Mouse (Mus musculus) midbrain, embryonic 12.5 days (tissue): ENCODE results near the gene Ctsc. TPM values are rescaled to one million over a fixed set of nuclear protein-coding genes. Genes with fewer than 3 reads are reported as not detected.
A peak's percentile ranks its signal among the peaks of the same experiment; 100 is the strongest.

ENCODE experiments used
- ATAC-seq: fragments of 200-750 bp; cut with Nextera tagmentation; 2 replicates; pipeline ENCODE4 v1.8.0; 2017; ENCODE audit warnings: low read depth, moderate TSS enrichment, moderate library complexity; ENCODE audit not compliant: low FRiP score
- H3K27ac ChIP-seq: fragments of 300-500 bp; sonication (generic); replicated peaks from 2 replicates; pipeline ENCODE4 v1.5.1; 2016; ENCODE audit warnings: mild to moderate bottlenecking
- H3K27me3 ChIP-seq: fragments of 300-500 bp; sonication (generic); 2 replicates; pipeline ENCODE4 v1.6.1; 2016; ENCODE audit warnings: mild to moderate bottlenecking
- H3K36me3 ChIP-seq: fragments of 300-500 bp; sonication (generic); 2 replicates; pipeline ENCODE4 v1.6.1; 2016
- H3K4me1 ChIP-seq: fragments of 300-500 bp; sonication (generic); 2 replicates; pipeline ENCODE4 v1.6.1; 2016
- H3K4me2 ChIP-seq: fragments of 300-500 bp; sonication (generic); replicated peaks from 2 replicates; pipeline ENCODE4 v1.6.1; 2016; ENCODE audit warnings: mild to moderate bottlenecking, moderate library complexity
- H3K4me3 ChIP-seq: fragments of 300-500 bp; sonication (generic); 2 replicates; pipeline ENCODE4 v1.5.1; 2016; ENCODE audit warnings: mild to moderate bottlenecking
- H3K9ac ChIP-seq: fragments of 300-500 bp; sonication (generic); replicated peaks from 2 replicates; pipeline ENCODE4 v1.6.1; 2016; ENCODE audit warnings: mild to moderate bottlenecking, moderate library complexity
- H3K9me3 ChIP-seq: fragments of 300-500 bp; sonication (generic); 2 replicates; pipeline ENCODE4 v1.6.1; 2016; ENCODE audit warnings: mild to moderate bottlenecking
- WGBS: fragments of 180-500 bp; shearing (Covaris S2); methylation state at CpG from one replicate; pipeline ENCODE4 v1.1.7; 2016; 5-methylcytosine and 5-hydroxymethylcytosine counted together
- polyA plus RNA-seq: library from polyadenylated mRNA; unstranded; fragments of >200 nt; fragmentation: Nextera tagmentation; extraction: Ambion mirVana; gene quantifications from 2 replicates; pipeline ENCODE4 v1.2.1, GENCODE M21; 2016

Gene Ctsc
- polyA plus RNA-seq, 1 experiment from 2014 or later, result 18.5 TPM

- H3K9ac ChIP-seq, result no peak overlapping the region
- no peaks in the 10 kb centered on the region for H3K36me3 ChIP-seq
- H3K27ac ChIP-seq, result no peak overlapping the region
- H3K27me3 ChIP-seq, result no peaks in the 10 kb centered on the region
- no peak overlapping the region for H3K4me2 ChIP-seq
- no peaks in the 10 kb centered on the region for H3K4me1 ChIP-seq
- H3K9me3 ChIP-seq, result no peaks in the 10 kb centered on the region
- ATAC-seq, result no peak
- no peak overlapping the region for H3K4me3 ChIP-seq
- 66% methylated on average over 5 of the region's 5 CpGs for WGBS
Observed at GRCm38 (mm10) chr7:88264861-88265260, 13.0 kb upstream of the Ctsc start.

DNA sequence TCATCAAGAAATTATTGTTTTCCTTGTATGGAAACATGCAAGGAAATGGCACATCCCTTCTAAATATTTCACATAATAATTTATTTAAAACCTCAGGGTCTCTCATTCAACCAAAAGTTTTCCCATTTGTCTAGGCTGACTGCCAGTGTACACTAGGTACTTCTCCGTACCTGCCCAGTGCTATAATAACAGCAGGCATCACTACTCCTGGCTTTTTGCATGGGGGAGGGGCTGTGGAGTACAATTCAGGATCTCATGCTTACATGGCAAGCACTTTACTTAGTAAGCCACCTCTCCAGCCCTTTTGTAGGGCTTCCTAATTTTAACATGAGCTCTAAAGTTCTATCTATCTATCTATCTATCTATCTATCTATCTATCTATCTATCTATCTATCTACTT is 8.0 kb upstream of the Ctsc start:
- ATAC-seq, result no peak
- 90% methylated on average over 1 of the region's 1 CpGs for WGBS
- no peak overlapping the region for H3K9ac ChIP-seq
- H3K27me3 ChIP-seq, result no peaks in the 10 kb centered on the region
- H3K4me1 ChIP-seq, result no peaks in the 10 kb centered on the region
- no peaks in the 10 kb centered on the region for H3K36me3 ChIP-seq
- H3K9me3 ChIP-seq, result no peaks in the 10 kb centered on the region
- no peak overlapping the region for H3K4me2 ChIP-seq
- H3K4me3 ChIP-seq, result no peak overlapping the region
- H3K27ac ChIP-seq, result no peak overlapping the region

GRCm38 (mm10) chr7:88271531-88271930 is 6.4 kb upstream of the Ctsc start:
- Histone ChIP-seq H3K9me3 (no peaks in the 10 kb centered on the region), H3K27me3 (no peaks in the 10 kb centered on the region), H3K36me3 (no peaks in the 10 kb centered on the region), H3K4me2 (no peak overlapping the region), H3K4me3 (no peak overlapping the region), H3K9ac (no peak overlapping the region), H3K4me1 (no peaks in the 10 kb centered on the region), H3K27ac (no peak overlapping the region)
- 71% methylated on average over 2 of the region's 2 CpGs for WGBS
- no peak for ATAC-seq

DNA sequence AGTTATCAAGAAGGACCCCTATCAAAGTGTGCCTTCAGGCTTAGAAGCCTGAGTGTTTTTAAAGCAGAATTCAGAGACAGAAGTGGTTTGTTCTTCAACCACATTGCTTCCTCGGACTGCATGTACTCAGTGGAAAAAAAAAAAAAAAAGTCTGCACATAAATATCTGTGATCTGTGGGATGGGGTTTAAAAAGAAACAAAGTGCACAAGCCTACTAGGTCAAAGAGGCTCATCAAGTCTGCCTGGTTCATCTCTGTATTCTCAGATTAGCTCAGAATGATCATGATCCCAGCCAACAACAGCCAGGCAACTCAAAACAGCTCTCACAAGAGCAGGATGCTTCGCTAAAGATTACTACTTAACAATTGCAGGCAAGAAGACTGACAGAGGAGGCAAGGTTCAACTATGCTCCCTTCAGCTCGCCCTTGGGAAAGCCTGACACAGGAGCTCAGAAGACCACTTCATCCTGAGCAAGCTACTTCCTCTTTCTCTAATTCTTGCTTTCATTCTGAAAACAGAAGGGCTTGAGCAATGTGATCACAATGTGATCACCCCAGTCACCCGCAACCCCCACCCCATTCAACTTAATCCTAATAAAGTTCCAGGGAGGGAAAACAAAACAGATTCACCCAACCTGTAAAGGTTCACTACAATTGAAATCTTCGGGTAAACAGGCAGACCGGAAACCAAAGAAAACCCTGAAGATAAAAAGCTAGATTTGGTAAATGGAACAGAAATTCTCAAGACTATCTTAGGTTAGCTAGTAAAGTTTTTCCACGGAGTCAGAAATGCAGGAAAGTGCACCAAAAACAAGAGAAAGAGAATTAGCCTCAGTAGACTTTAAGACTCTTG is 745 bp upstream of the Ctsc start:
- Histone ChIP-seq H3K4me3 (peak overlapping the region; percentile 42), H3K4me2 (peak overlapping the region; percentile 84)
- no peak for ATAC-seq

GRCm38 (mm10) chr7:88278628-88279196 is 827 bp downstream of the Ctsc start:
- peak overlapping the region; percentile 42 for H3K4me3 ChIP-seq
- no peaks in the 10 kb centered on the region for H3K36me3 ChIP-seq
- no peaks in the 10 kb centered on the region for H3K9me3 ChIP-seq
- no peak overlapping the region for H3K9ac ChIP-seq
- 60% methylated on average over 8 of the region's 8 CpGs for WGBS
- H3K4me2 ChIP-seq, result peak overlapping the region; percentile 84
- H3K4me1 ChIP-seq, result peaks cover 3% of the 10 kb centered on the region; the same call in 1 of the 2 replicates
- H3K27me3 ChIP-seq, result 0 out of 2 replicates have a peak, but pooled peaks cover 4% of the 10 kb centered on the region
- no peak for ATAC-seq
- no peak overlapping the region for H3K27ac ChIP-seq

More for the DNA sequence above, 745 bp upstream of the Ctsc start:
- no peak overlapping the region for H3K27ac ChIP-seq
- 30% methylated on average over 7 of the region's 7 CpGs for WGBS
- no peaks in the 10 kb centered on the region for H3K9me3 ChIP-seq
- no peak overlapping the region for H3K9ac ChIP-seq
- H3K36me3 ChIP-seq, result no peaks in the 10 kb centered on the region
- 0 out of 2 replicates have a peak, but pooled peaks cover 4% of the 10 kb centered on the region for H3K27me3 ChIP-seq
- peaks cover 3% of the 10 kb centered on the region; the same call in 1 of the 2 replicates for H3K4me1 ChIP-seq

DNA sequence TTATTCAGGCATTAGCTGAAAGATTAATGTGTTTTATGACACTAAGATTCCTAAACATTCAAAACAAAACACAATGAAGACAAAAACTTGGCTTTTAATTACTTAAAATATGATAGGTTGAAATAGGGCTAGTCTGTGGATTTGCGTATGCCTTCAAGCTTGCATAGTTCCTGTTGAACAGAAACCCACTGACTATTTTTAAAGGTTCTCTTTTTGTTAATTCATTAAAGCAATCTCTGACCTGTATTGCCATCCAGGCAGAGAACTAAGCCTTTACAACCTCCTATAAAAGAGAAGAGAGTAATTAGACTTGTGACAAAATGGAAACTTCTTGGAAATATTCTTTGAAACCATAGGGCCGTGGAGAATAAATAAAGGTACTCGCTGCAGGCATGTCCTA is 7.4 kb downstream of the Ctsc start:
- no peaks in the 10 kb centered on the region for H3K27me3 ChIP-seq
- WGBS, result 85% methylated on average over 3 of the region's 3 CpGs
- no peaks in the 10 kb centered on the region for H3K9me3 ChIP-seq
- no peak overlapping the region for H3K4me3 ChIP-seq
- H3K27ac ChIP-seq, result no peak overlapping the region
- H3K9ac ChIP-seq, result no peak overlapping the region
- H3K4me2 ChIP-seq, result no peak overlapping the region
- no peaks in the 10 kb centered on the region for H3K4me1 ChIP-seq
- ATAC-seq, result no peak
- H3K36me3 ChIP-seq, result no peaks in the 10 kb centered on the region

GRCm38 (mm10) chr7:88291036-88291435 is 13.2 kb downstream of the Ctsc start:
- Histone ChIP-seq H3K36me3 (no peaks in the 10 kb centered on the region), H3K4me1 (no peaks in the 10 kb centered on the region), H3K27ac (no peak overlapping the region), H3K27me3 (no peaks in the 10 kb centered on the region), H3K9ac (no peak overlapping the region), H3K4me3 (no peak overlapping the region), H3K9me3 (no peaks in the 10 kb centered on the region), H3K4me2 (no peak overlapping the region)
- ATAC-seq, result no peak
- 82% methylated on average over 2 of the region's 2 CpGs for WGBS

DNA sequence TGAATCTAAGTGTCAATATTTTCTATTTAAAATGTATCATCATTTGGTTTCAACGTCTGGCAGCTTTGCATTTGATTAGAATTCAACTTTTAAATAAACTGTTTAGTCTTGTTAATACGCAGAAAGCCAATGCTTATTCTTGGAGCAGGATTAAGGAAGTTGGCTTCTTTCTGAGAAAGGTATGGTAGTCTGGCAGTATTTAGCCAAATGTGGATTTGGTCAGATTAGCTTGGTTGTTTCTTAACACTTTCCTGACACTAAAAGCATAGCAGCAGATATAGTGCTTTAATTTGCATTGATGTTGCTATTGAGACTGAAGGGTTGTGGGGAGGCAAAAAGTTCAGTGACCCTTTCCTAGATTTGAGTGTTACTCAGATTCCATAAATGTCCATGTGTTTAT is 14.2 kb downstream of the Ctsc start:
- no peak for ATAC-seq
- Histone ChIP-seq H3K4me2 (no peak overlapping the region), H3K9me3 (no peaks in the 10 kb centered on the region), H3K36me3 (no peaks in the 10 kb centered on the region), H3K4me1 (peaks cover 3% of the 10 kb centered on the region; the same call in 1 of the 2 replicates), H3K9ac (no peak overlapping the region), H3K27ac (no peak overlapping the region), H3K4me3 (no peak overlapping the region), H3K27me3 (no peaks in the 10 kb centered on the region)
- 82% methylated on average over 2 of the region's 2 CpGs for WGBS

- Histone ChIP-seq H3K4me2 (no peak overlapping the region), H3K9ac (no peak overlapping the region), H3K4me1 (peaks cover 3% of the 10 kb centered on the region; the same call in 1 of the 2 replicates), H3K4me3 (no peak overlapping the region), H3K9me3 (no peaks in the 10 kb centered on the region), H3K36me3 (no peaks in the 10 kb centered on the region), H3K27ac (no peak overlapping the region), H3K27me3 (no peaks in the 10 kb centered on the region)
- no peak for ATAC-seq
- WGBS, result 52% methylated on average over 6 of the region's 6 CpGs
Observed at GRCm38 (mm10) chr7:88293907-88294306, 16.0 kb downstream of the Ctsc start.

- WGBS, result 86% methylated on average over 1 of the region's 1 CpGs
- H3K4me2 ChIP-seq, result no peak overlapping the region
- no peak for ATAC-seq
Observed at GRCm38 (mm10) chr7:88295989-88296388, 18.1 kb downstream of the Ctsc start.

DNA sequence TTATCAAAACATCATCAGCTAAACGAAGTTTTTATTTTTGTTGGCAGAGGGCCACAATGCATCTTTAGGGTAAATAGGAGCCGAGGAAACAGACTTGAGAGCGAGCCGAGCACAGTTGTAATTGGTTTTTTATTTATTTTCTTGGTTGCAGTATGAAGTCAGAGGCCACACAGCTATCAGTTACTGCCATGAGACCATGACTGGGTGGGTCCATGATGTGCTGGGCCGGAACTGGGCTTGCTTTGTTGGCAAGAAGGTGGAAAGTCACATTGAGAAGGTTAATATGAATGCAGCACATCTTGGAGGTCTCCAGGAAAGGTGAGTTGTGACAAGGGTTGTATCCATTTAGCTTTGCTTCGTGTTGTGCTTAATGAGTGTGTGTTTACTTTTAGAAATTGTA is 19.0 kb downstream of the Ctsc start:
- 77% methylated on average over 6 of the region's 6 CpGs for WGBS
- no peaks in the 10 kb centered on the region for H3K9me3 ChIP-seq
- no peak for ATAC-seq
- no peak overlapping the region for H3K27ac ChIP-seq
- H3K4me2 ChIP-seq, result no peak overlapping the region
- no peak overlapping the region for H3K9ac ChIP-seq
- H3K27me3 ChIP-seq, result no peaks in the 10 kb centered on the region
- H3K36me3 ChIP-seq, result no peaks in the 10 kb centered on the region
- peaks cover 3% of the 10 kb centered on the region; the same call in 1 of the 2 replicates for H3K4me1 ChIP-seq
- H3K4me3 ChIP-seq, result no peak overlapping the region

More at GRCm38 (mm10) chr7:88295989-88296388, 18.1 kb downstream of the Ctsc start:
- H3K4me1 ChIP-seq, result peaks cover 3% of the 10 kb centered on the region; the same call in 1 of the 2 replicates
- no peaks in the 10 kb centered on the region for H3K36me3 ChIP-seq
- no peaks in the 10 kb centered on the region for H3K27me3 ChIP-seq
- no peak overlapping the region for H3K9ac ChIP-seq
- no peak overlapping the region for H3K4me3 ChIP-seq
- H3K9me3 ChIP-seq, result no peaks in the 10 kb centered on the region
- no peak overlapping the region for H3K27ac ChIP-seq

DNA sequence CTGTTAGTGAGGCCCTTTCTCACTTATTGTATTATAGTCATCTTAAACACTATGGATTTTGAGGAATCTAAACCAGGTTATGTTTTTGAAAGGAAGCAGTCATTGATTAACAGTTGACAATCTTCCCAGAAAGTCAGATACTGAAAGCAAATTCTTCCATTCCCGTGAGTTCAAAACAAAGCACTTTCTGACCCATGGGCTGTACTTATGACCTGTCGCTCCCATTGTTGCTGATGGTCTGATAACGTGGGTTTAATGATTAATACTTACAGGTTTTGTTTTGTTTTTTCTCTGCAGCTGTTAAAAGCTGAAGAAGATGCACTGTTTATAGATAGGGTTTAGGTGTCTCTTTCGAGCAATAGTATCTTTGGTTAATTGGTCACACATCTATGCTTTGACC is 27.9 kb downstream of the Ctsc start:
- H3K4me1 ChIP-seq, result no peaks in the 10 kb centered on the region
- no peaks in the 10 kb centered on the region for H3K36me3 ChIP-seq
- H3K9me3 ChIP-seq, result no peaks in the 10 kb centered on the region
- H3K27ac ChIP-seq, result no peak overlapping the region
- WGBS, result 86% methylated on average over 4 of the region's 4 CpGs
- no peak overlapping the region for H3K9ac ChIP-seq
- no peaks in the 10 kb centered on the region for H3K27me3 ChIP-seq
- H3K4me3 ChIP-seq, result no peak overlapping the region
- H3K4me2 ChIP-seq, result no peak overlapping the region
- no peak for ATAC-seq
